Mouse (Mus musculus) limb, embryonic 10.5 days (tissue): ENCODE results near the gene Rhcg. TPM values are rescaled to one million over a fixed set of nuclear protein-coding genes. Genes with fewer than 3 reads are reported as not detected.
A peak's percentile ranks its signal among the peaks of the same experiment; 100 is the strongest.

Experiments
- DNase-seq: peaks from one replicate; pipeline ENCODE4 v3.0.0-alpha.2; 2017; ENCODE audit warnings: low spot score
- H3K27ac ChIP-seq: fragments of 300-500 bp; sonication (generic); 2 replicates; pipeline ENCODE4 v1.5.1; 2016; ENCODE audit warnings: mild to moderate bottlenecking
- H3K27me3 ChIP-seq: fragments of 300-500 bp; sonication (generic); 2 replicates; pipeline ENCODE4 v1.6.1; 2016; ENCODE audit warnings: low read depth, mild to moderate bottlenecking; ENCODE audit not compliant: poor library complexity, severe bottlenecking
- H3K36me3 ChIP-seq: fragments of 300-500 bp; sonication (generic); 2 replicates; pipeline ENCODE4 v1.6.1; 2016; ENCODE audit warnings: mild to moderate bottlenecking, moderate library complexity
- H3K4me1 ChIP-seq: fragments of 300-500 bp; sonication (generic); 2 replicates; pipeline ENCODE4 v1.6.1; 2016
- H3K4me3 ChIP-seq: fragments of 300-500 bp; sonication (generic); 2 replicates; pipeline ENCODE4 v1.5.1; 2016; ENCODE audit warnings: mild to moderate bottlenecking, moderate library complexity
- H3K9me3 ChIP-seq: fragments of 300-500 bp; sonication (generic); replicated peaks from 2 replicates; pipeline ENCODE4 v1.6.1; 2016; ENCODE audit warnings: mild to moderate bottlenecking
- WGBS: fragments of 180-500 bp; shearing (Covaris S2); methylation state at CpG from one replicate; pipeline ENCODE4 v1.1.7; 2016; 5-methylcytosine and 5-hydroxymethylcytosine counted together
- polyA plus RNA-seq: library from polyadenylated mRNA; unstranded; fragments of >200 nt; fragmentation: Nextera tagmentation; extraction: Ambion mirVana; gene quantifications from 2 replicates; pipeline ENCODE4 v1.2.1, GENCODE M21; 2016

Gene Rhcg
- polyA plus RNA-seq, 1 experiment from 2014 or later: not detected

- 76% methylated on average over 8 of the region's 8 CpGs for WGBS
- H3K36me3 ChIP-seq: no peaks in the 10 kb centered on the region
- H3K27ac ChIP-seq: no peak overlapping the region
- no peaks in the 10 kb centered on the region for H3K9me3 ChIP-seq
- no peak overlapping the region for H3K4me3 ChIP-seq
- H3K4me1 ChIP-seq: no peaks in the 10 kb centered on the region
- peaks cover 18% of the 10 kb centered on the region for H3K27me3 ChIP-seq
- no peak for DNase-seq
These were observed 5.6 kb upstream of the Rhcg start for GRCm38 (mm10) chr7:79623086-79623485.

GRCm38 (mm10) chr7:79619493-79619892, 2.0 kb upstream of the Rhcg start:
- peaks cover 54% of the 10 kb centered on the region for H3K27me3 ChIP-seq
- H3K9me3 ChIP-seq: no peaks in the 10 kb centered on the region
- 74% methylated on average over 4 of the region's 4 CpGs for WGBS

GRCm38 (mm10) chr7:79615941-79616340, 1.5 kb downstream of the Rhcg start:
- Histone ChIP-seq H3K27me3 (peaks cover 87% of the 10 kb centered on the region), H3K36me3 (no peaks in the 10 kb centered on the region), H3K27ac (no peak overlapping the region), H3K4me1 (peaks cover 5% of the 10 kb centered on the region), H3K4me3 (no peak overlapping the region), H3K9me3 (no peaks in the 10 kb centered on the region)
- DNase-seq: no peak
- WGBS: 70% methylated on average over 1 of the region's 1 CpGs

More at GRCm38 (mm10) chr7:79619493-79619892, 2.0 kb upstream of the Rhcg start:
- H3K4me3 ChIP-seq: no peak overlapping the region
- H3K36me3 ChIP-seq: no peaks in the 10 kb centered on the region
- no peak overlapping the region for H3K27ac ChIP-seq
- DNase-seq: no peak
- H3K4me1 ChIP-seq: peaks cover 5% of the 10 kb centered on the region

- no peak for DNase-seq
- Histone ChIP-seq H3K27me3 (peaks cover 97% of the 10 kb centered on the region), H3K4me1 (peaks cover 5% of the 10 kb centered on the region), H3K36me3 (no peaks in the 10 kb centered on the region), H3K4me3 (no peak overlapping the region), H3K9me3 (no peaks in the 10 kb centered on the region), H3K27ac (no peak overlapping the region)
- 71% methylated on average over 4 of the region's 4 CpGs for WGBS
These were observed 2.4 kb downstream of the Rhcg start for GRCm38 (mm10) chr7:79615008-79615407.

GRCm38 (mm10) chr7:79613314-79613713, 4.1 kb downstream of the Rhcg start:
- Histone ChIP-seq H3K36me3 (no peaks in the 10 kb centered on the region), H3K4me1 (peaks cover 5% of the 10 kb centered on the region), H3K4me3 (no peak overlapping the region), H3K9me3 (no peaks in the 10 kb centered on the region), H3K27ac (no peak overlapping the region), H3K27me3 (peaks cover 98% of the 10 kb centered on the region)
- 66% methylated on average over 11 of the region's 11 CpGs for WGBS
- no peak for DNase-seq

GRCm38 (mm10) chr7:79612783-79613182, 4.7 kb downstream of the Rhcg start:
- peaks cover 98% of the 10 kb centered on the region for H3K27me3 ChIP-seq
- WGBS: 11% methylated on average over 6 of the region's 6 CpGs
- DNase-seq: peak; percentile 67

GRCm38 (mm10) chr7:79611901-79612300, 5.6 kb downstream of the Rhcg start:
- H3K4me1 ChIP-seq: peaks cover 10% of the 10 kb centered on the region
- peaks cover 98% of the 10 kb centered on the region for H3K27me3 ChIP-seq
- no peaks in the 10 kb centered on the region for H3K9me3 ChIP-seq
- WGBS: 78% methylated on average over 9 of the region's 9 CpGs
- H3K36me3 ChIP-seq: no peaks in the 10 kb centered on the region
- no peak for DNase-seq
- H3K4me3 ChIP-seq: no peak overlapping the region
- H3K27ac ChIP-seq: no peak overlapping the region

More at GRCm38 (mm10) chr7:79612783-79613182, 4.7 kb downstream of the Rhcg start:
- no peak overlapping the region for H3K27ac ChIP-seq
- no peaks in the 10 kb centered on the region for H3K9me3 ChIP-seq
- no peak overlapping the region for H3K4me3 ChIP-seq
- H3K4me1 ChIP-seq: peaks cover 6% of the 10 kb centered on the region
- H3K36me3 ChIP-seq: no peaks in the 10 kb centered on the region

- peaks cover 12% of the 10 kb centered on the region for H3K4me1 ChIP-seq
- H3K4me3 ChIP-seq: peak overlapping the region; percentile 47
- no peaks in the 10 kb centered on the region for H3K9me3 ChIP-seq
- 2% methylated on average over 25 of the region's 25 CpGs for WGBS
- H3K36me3 ChIP-seq: no peaks in the 10 kb centered on the region
- H3K27ac ChIP-seq: no peak overlapping the region
- H3K27me3 ChIP-seq: peaks cover 92% of the 10 kb centered on the region
- peak; percentile 77 for DNase-seq
These were observed 10.1 kb downstream of the Rhcg start for GRCm38 (mm10) chr7:79607263-79607921.

GRCm38 (mm10) chr7:79606766-79607165, 10.7 kb downstream of the Rhcg start:
- H3K27me3 ChIP-seq: peaks cover 92% of the 10 kb centered on the region
- H3K27ac ChIP-seq: no peak overlapping the region
- DNase-seq: no peak
- 38% methylated on average over 3 of the region's 3 CpGs for WGBS
- no peaks in the 10 kb centered on the region for H3K9me3 ChIP-seq
- peaks cover 12% of the 10 kb centered on the region for H3K4me1 ChIP-seq
- H3K4me3 ChIP-seq: peak overlapping the region; percentile 47; the same call in 1 of the 2 replicates
- no peaks in the 10 kb centered on the region for H3K36me3 ChIP-seq

GRCm38 (mm10) chr7:79602006-79602405, 15.5 kb downstream of the Rhcg start:
- Histone ChIP-seq H3K4me1 (peaks cover 11% of the 10 kb centered on the region), H3K9me3 (no peaks in the 10 kb centered on the region), H3K27me3 (peaks cover 94% of the 10 kb centered on the region), H3K27ac (no peak overlapping the region), H3K4me3 (no peak overlapping the region), H3K36me3 (no peaks in the 10 kb centered on the region)
- WGBS: 62% methylated on average over 8 of the region's 8 CpGs
- DNase-seq: no peak

- no peaks in the 10 kb centered on the region for H3K9me3 ChIP-seq
- peaks cover 8% of the 10 kb centered on the region for H3K4me1 ChIP-seq
- H3K27ac ChIP-seq: no peak overlapping the region
- DNase-seq: no peak
- H3K27me3 ChIP-seq: peaks cover 93% of the 10 kb centered on the region
- WGBS: 61% methylated on average over 10 of the region's 10 CpGs
- H3K4me3 ChIP-seq: no peak overlapping the region
- H3K36me3 ChIP-seq: no peaks in the 10 kb centered on the region
These were observed 17.3 kb downstream of the Rhcg start for GRCm38 (mm10) chr7:79600122-79600521.

- no peak overlapping the region for H3K27ac ChIP-seq
- H3K4me1 ChIP-seq: peaks cover 20% of the 10 kb centered on the region
- H3K27me3 ChIP-seq: peaks cover 98% of the 10 kb centered on the region
- no peaks in the 10 kb centered on the region for H3K36me3 ChIP-seq
- no peaks in the 10 kb centered on the region for H3K9me3 ChIP-seq
- DNase-seq: peak; percentile 85
- 14% methylated on average over 7 of the region's 7 CpGs for WGBS
- H3K4me3 ChIP-seq: no peak overlapping the region
These were observed 22.6 kb downstream of the Rhcg start for GRCm38 (mm10) chr7:79594854-79595253.

GRCm38 (mm10) chr7:79591812-79592731, 25.4 kb downstream of the Rhcg start:
- Histone ChIP-seq H3K4me3 (peak overlapping the region; percentile 50), H3K27me3 (peaks cover 88% of the 10 kb centered on the region), H3K27ac (no peak overlapping the region), H3K4me1 (peaks cover 18% of the 10 kb centered on the region), H3K9me3 (no peaks in the 10 kb centered on the region), H3K36me3 (no peaks in the 10 kb centered on the region)
- DNase-seq: peak; percentile 61
- WGBS: under 1% methylated on average over 42 of the region's 42 CpGs
